Mouse (Mus musculus): Measurements from ENCODE around the gene Pla2g4d.

GRCm38 (mm10) chr2:120284705-120285104 is 4.3 kb downstream of the Pla2g4d start:
- TF ChIP-seq HCFC1 (IDR thresholded peaks at IDR 0.05; ENCODE audit: low read depth, low read length) (no peak), POLR2A (IDR thresholded peaks at IDR 0.05; ENCODE audit: control insufficient read depth in 1 of 2, insufficient read depth in 1 of 2, low read depth in 1 of 2, low read length in 2 of 2, poor library complexity in 1 of 2) (no peak), MYC (IDR thresholded peaks at IDR 0.05; ENCODE audit: low read depth, low read length) (no peak), POLR2AphosphoS5 (IDR thresholded peaks at IDR 0.05; ENCODE audit: borderline replicate concordance, low read depth, low read length) (no peak), CTCF (IDR thresholded peaks at IDR 0.05 in 2 of 3, conservative IDR thresholded peaks at IDR 0.05 in 1 of 3; ENCODE audit: control insufficient read depth in 1 of 3, insufficient read depth in 1 of 3, low read depth in 2 of 3, low read length in 3 of 3, poor library complexity in 1 of 3, severe bottlenecking in 1 of 3) (no peak), ZNF384 (IDR thresholded peaks at IDR 0.05; ENCODE audit: low read depth, low read length) (no peak), ZC3H11A (IDR thresholded peaks at IDR 0.05; ENCODE audit: low read depth, low read length) (no peak), USF2 (IDR thresholded peaks at IDR 0.05; ENCODE audit: borderline replicate concordance in 1 of 2, insufficient read depth in 1 of 2, low read depth in 1 of 2, low read length in 2 of 2) (no peak)
